Mouse (Mus musculus) CH12.LX (cell line): ENCODE results near the gene Rho. TPM values are rescaled to one million over a fixed set of nuclear protein-coding genes. Genes with fewer than 3 reads are reported as not detected.

ENCODE experiments used
- DNase-seq: peaks from one replicate; pipeline ENCODE4 v3.0.0-alpha.2; 2013; ENCODE audit errors: extremely low read depth
- H3K27ac ChIP-seq: 2 replicates; pipeline ENCODE4 v1.5.1; 2012; ENCODE audit warnings: low read depth, mild to moderate bottlenecking, control low read depth, moderate library complexity; ENCODE audit not compliant: insufficient read depth
- H3K27me3 ChIP-seq: replicated peaks from 2 replicates; pipeline ENCODE3; 2012; ENCODE audit warnings: inconsistent platforms
- H3K36me3 ChIP-seq, 2 experiments: replicated peaks in 1 of 2; 2 replicates each; pipeline versions ENCODE3 to v1.6.1; 2012; ENCODE audit warnings: inconsistent platforms in 1 of 2, low read length in 1 of 2, mild to moderate bottlenecking in 1 of 2, mixed read lengths in 1 of 2, moderate library complexity in 1 of 2; ENCODE audit not compliant: control insufficient read depth in 1 of 2, insufficient read depth in 1 of 2
- H3K4me1 ChIP-seq, 2 experiments: 2 replicates each; pipeline ENCODE4 v1.6.1; 2012; ENCODE audit warnings: inconsistent platforms in 1 of 2, moderate library complexity in 1 of 2; ENCODE audit not compliant: insufficient read depth in 2 of 2, control insufficient read depth in 1 of 2
- H3K4me2 ChIP-seq: 2 replicates; pipeline ENCODE4 v1.6.1; 2012; ENCODE audit warnings: low read depth, mild to moderate bottlenecking, control low read depth; ENCODE audit not compliant: poor library complexity, insufficient read depth, severe bottlenecking
- H3K4me3 ChIP-seq, 3 experiments: fragments of 150-350 bp in 1 of 3; sonication (generic) in 1 of 3; replicated peaks in 1 of 3; 2 replicates each; pipeline versions ENCODE3 to v1.5.1; 2011 to 2012; ENCODE audit warnings: low read depth in 2 of 3, low read length in 2 of 3, mild to moderate bottlenecking in 2 of 3, moderate library complexity in 2 of 3, control low read depth in 1 of 3, improper control_type of control experiment in 1 of 3, inconsistent platforms in 1 of 3, mixed read lengths in 1 of 3; ENCODE audit not compliant: poor library complexity in 1 of 3
- H3K79me2 ChIP-seq: replicated peaks from 2 replicates; pipeline ENCODE4 v1.6.1; 2012; ENCODE audit warnings: mild to moderate bottlenecking, moderate library complexity; ENCODE audit not compliant: control insufficient read depth, poor library complexity, insufficient read depth, severe bottlenecking; ENCODE audit errors: extremely low read depth
- H3K9ac ChIP-seq: 2 replicates; pipeline ENCODE4 v1.6.1; 2012; ENCODE audit warnings: low read depth, mild to moderate bottlenecking, control low read depth, moderate library complexity; ENCODE audit not compliant: insufficient read depth
- H3K9me3 ChIP-seq: replicated peaks from 2 replicates; pipeline ENCODE3; 2012; ENCODE audit warnings: low read length, inconsistent platforms, mixed read lengths
- BHLHE40 ChIP-seq: IDR thresholded peaks from 2 replicates; pipeline ENCODE4 v1.6.1; 2011; ENCODE audit warnings: mild to moderate bottlenecking, low read depth, low read length, improper control_type of control experiment
- CHD2 ChIP-seq: IDR thresholded peaks from 2 replicates; pipeline ENCODE4 v1.6.1; 2011; ENCODE audit warnings: low read length, improper control_type of control experiment
- CTCF ChIP-seq, 2 experiments: IDR thresholded peaks in 1 of 2; conservative IDR thresholded peaks in 1 of 2; 2 replicates each; pipeline ENCODE4 v1.5.1; 2011 to 2012; ENCODE audit warnings: low read depth in 2 of 2, low read length in 2 of 2, improper control_type of control experiment in 1 of 2, inconsistent platforms in 1 of 2, mild to moderate bottlenecking in 1 of 2, moderate library complexity in 1 of 2
- E2F4 ChIP-seq: IDR thresholded peaks from 2 replicates; pipeline ENCODE4 v1.6.1; 2011; ENCODE audit warnings: low read depth, low read length, improper control_type of control experiment; ENCODE audit not compliant: insufficient replicate concordance
- GABPA ChIP-seq: IDR thresholded peaks from 2 replicates; pipeline ENCODE4 v1.6.1; 2012; ENCODE audit warnings: low read depth, low read length, improper control_type of control experiment, inconsistent platforms; ENCODE audit not compliant: insufficient replicate concordance
- HCFC1 ChIP-seq: IDR thresholded peaks from 2 replicates; pipeline ENCODE4 v1.6.1; 2012; ENCODE audit warnings: low read depth, mild to moderate bottlenecking, inconsistent platforms, low read length, improper control_type of control experiment
- JUND ChIP-seq: conservative IDR thresholded peaks from 2 replicates; pipeline ENCODE4 v1.6.1; 2011; ENCODE audit warnings: low read depth, low read length, improper control_type of control experiment
- MEF2A ChIP-seq: IDR thresholded peaks from 2 replicates; pipeline ENCODE4 v1.6.1; 2014; ENCODE audit warnings: low read depth, mild to moderate bottlenecking, inconsistent platforms, low read length, improper control_type of control experiment, borderline replicate concordance
- NELFE ChIP-seq: IDR thresholded peaks from 2 replicates; pipeline ENCODE4 v1.6.1; 2011; ENCODE audit warnings: low read depth, low read length, improper control_type of control experiment
- NRF1 ChIP-seq: IDR thresholded peaks from 2 replicates; pipeline ENCODE4 v1.6.1; 2014; ENCODE audit warnings: low read depth, mild to moderate bottlenecking, inconsistent platforms, low read length, improper control_type of control experiment, moderate library complexity
- PAX5 ChIP-seq: IDR thresholded peaks from 2 replicates; pipeline ENCODE4 v1.6.1; 2012; ENCODE audit warnings: low read length, inconsistent platforms, mixed read lengths
- RAD21 ChIP-seq: IDR thresholded peaks from 2 replicates; pipeline ENCODE4 v1.6.1; 2011; ENCODE audit warnings: low read depth, mild to moderate bottlenecking, low read length, improper control_type of control experiment, moderate library complexity
- SMC3 ChIP-seq: IDR thresholded peaks from 2 replicates; pipeline ENCODE4 v1.6.1; 2011; ENCODE audit warnings: low read depth, low read length, improper control_type of control experiment
- TBP ChIP-seq: conservative IDR thresholded peaks from 2 replicates; pipeline ENCODE4 v1.6.1; 2011; ENCODE audit warnings: low read depth, low read length, improper control_type of control experiment
- TCF12 ChIP-seq: IDR thresholded peaks from 2 replicates; pipeline ENCODE4 v1.6.1; 2014; ENCODE audit warnings: low read depth, mild to moderate bottlenecking, inconsistent platforms, low read length, improper control_type of control experiment
- UBTF ChIP-seq: IDR thresholded peaks from 2 replicates; pipeline ENCODE4 v1.6.1; 2012; ENCODE audit warnings: low read depth, mild to moderate bottlenecking, inconsistent platforms, low read length, improper control_type of control experiment, moderate library complexity
- USF2 ChIP-seq: conservative IDR thresholded peaks from 2 replicates; pipeline ENCODE4 v1.6.1; 2011; ENCODE audit warnings: low read depth, low read length, improper control_type of control experiment
- ZNF384 ChIP-seq: IDR thresholded peaks from 2 replicates; pipeline ENCODE4 v1.6.1; 2012; ENCODE audit warnings: low read depth, low read length, improper control_type of control experiment, inconsistent platforms
- dilution Hi-C: fragments of 300-500 bp; cut with MboI; formaldehyde crosslinking; loops from 2 replicates; pipeline ENCODE4 v1.14.3; 2020; ENCODE audit warnings: low sequenced_read_pairs; ENCODE audit not compliant: extremely low pct_unique_long_range_greater_than_20kb, extremely low pct_ligation_motif_present
- in situ Hi-C: fragments of 300-500 bp; cut with MboI; formaldehyde crosslinking; loops from 3 replicates; pipeline ENCODE4 v1.14.3; 2019; ENCODE audit warnings: low sequenced_read_pairs, low pct_ligation_motif_present, low pct_unique_long_range_greater_than_20kb, mixed read lengths
- polyA plus RNA-seq: library from polyadenylated mRNA; unstranded; fragments of >175 nt; gene quantifications from 2 replicates; pipeline ENCODE4 v1.2.1, GENCODE M21; 2012; ENCODE audit warnings: low read depth; ENCODE audit not compliant: insufficient read length
- total RNA-seq, 2 experiments: library from RNA; depleted of rRNA; stranded (reverse); fragments of 300-350 nt in 1 of 2; fragments of >200 nt in 1 of 2; gene quantifications; 2 replicates each; pipeline ENCODE4 v1.2.3; 2012 to 2014

Rho gene
- total and polyA plus RNA-seq, 3 experiments, result 0.04 TPM; not detected in 1

DNA sequence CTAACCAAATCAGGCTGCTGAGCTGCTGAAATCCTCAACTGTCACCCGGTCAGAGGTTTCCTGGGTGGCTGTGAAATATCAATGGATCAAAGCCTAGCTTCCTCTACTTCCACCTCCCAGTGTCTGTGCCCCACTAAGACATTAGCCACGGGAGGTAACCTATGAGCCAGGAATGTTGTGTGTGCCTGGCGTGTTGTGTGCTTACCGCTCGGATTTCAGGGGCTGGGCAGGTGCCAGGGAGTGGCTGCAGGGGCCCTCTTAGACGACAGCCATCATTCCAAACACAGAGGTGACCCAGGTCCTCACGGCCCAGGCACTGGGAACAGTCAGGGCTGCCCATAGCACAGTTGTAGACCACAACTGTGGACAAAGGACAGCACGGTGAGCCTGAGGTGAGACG is 37.6 kb downstream of the Rho start:
- in situ Hi-C loops, result no loop called here
- Histone ChIP-seq H3K4me2 (no peak overlapping the region), H3K9ac (no peak overlapping the region), H3K36me3 (peaks cover 68 to 92% of the 10 kb centered on the region in 2 experiments), H3K9me3 (no peaks in the 10 kb centered on the region), H3K27ac (no peak overlapping the region), H3K4me3 (no peak overlapping the region), H3K79me2 (no peaks in the 10 kb centered on the region), H3K4me1 (peaks cover 13 to 58% of the 10 kb centered on the region in 2 experiments), H3K27me3 (no peaks in the 10 kb centered on the region)
- DNase-seq, result no peak
- TF ChIP-seq CHD2 (no peak), MEF2A (no peak), TCF12 (no peak), TBP (no peak), JUND (no peak), USF2 (no peak), E2F4 (no peak), RAD21 (no peak), PAX5 (no peak), GABPA (no peak), UBTF (no peak), NRF1 (no peak), HCFC1 (no peak), BHLHE40 (no peak), ZNF384 (no peak)
- dilution Hi-C loops, result no loop called here

DNA sequence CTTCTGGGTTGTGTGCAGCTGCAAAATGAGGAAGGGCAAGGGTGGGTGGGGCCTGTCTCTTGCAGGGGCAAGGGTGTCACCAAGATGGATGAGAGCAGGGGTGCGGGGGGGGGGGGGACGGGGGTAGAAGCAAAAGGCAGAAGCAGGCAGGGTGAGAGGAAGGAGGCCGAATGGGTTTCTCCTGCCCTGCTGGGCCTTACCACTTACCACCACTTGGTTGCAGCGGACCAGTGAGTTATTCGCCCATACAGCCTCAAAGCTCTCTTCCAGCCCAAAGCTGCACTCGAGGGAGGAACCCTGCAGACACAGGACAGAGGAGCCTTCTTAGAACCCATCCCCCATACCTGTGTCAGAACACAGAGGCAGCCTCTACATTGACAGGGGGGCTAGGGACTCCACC is 38.4 kb downstream of the Rho start:
- in situ Hi-C loops, result no loop called here
- H3K27me3 ChIP-seq, result no peaks in the 10 kb centered on the region
- peaks cover 67 to 94% of the 10 kb centered on the region in 2 experiments for H3K36me3 ChIP-seq
- H3K9me3 ChIP-seq, result no peaks in the 10 kb centered on the region
- no peak for DNase-seq
- H3K4me3 ChIP-seq, result no peak overlapping the region
- H3K79me2 ChIP-seq, result no peaks in the 10 kb centered on the region
- no peak overlapping the region for H3K9ac ChIP-seq
- H3K27ac ChIP-seq, result no peak overlapping the region
- TF ChIP-seq CTCF (conservative IDR thresholded peaks at IDR 0.05 in 1 of 2, IDR thresholded peaks at IDR 0.05 in 1 of 2; ENCODE audit: low read depth in 2 of 2, low read length in 2 of 2) (peak in 1 of 2 experiments; percentile 25; a peak in 1 of 4 replicates), SMC3 (peak; percentile 25), TBP (no peak), NELFE (no peak), PAX5 (no peak)
- dilution Hi-C loops, result no loop called here
- peaks cover 13 to 62% of the 10 kb centered on the region in 2 experiments for H3K4me1 ChIP-seq
- no peak overlapping the region for H3K4me2 ChIP-seq
